Mouse (Mus musculus): Measurements from ENCODE around the gene Jrkl. TPM values are rescaled to one million over a fixed set of nuclear protein-coding genes. Genes with fewer than 3 reads are reported as not detected.
A peak's percentile ranks its signal among the peaks of the same experiment; 100 is the strongest.

The Jrkl gene
- total RNA-seq (2014; rRNA removed) (2.8 and 3.6 TPM in 2 replicates), polyA plus RNA-seq (2015; fragmentation: Nextera tagmentation; extraction: Ambion mirVana) (4.1 and 5.5 TPM in 2 replicates)

DNA sequence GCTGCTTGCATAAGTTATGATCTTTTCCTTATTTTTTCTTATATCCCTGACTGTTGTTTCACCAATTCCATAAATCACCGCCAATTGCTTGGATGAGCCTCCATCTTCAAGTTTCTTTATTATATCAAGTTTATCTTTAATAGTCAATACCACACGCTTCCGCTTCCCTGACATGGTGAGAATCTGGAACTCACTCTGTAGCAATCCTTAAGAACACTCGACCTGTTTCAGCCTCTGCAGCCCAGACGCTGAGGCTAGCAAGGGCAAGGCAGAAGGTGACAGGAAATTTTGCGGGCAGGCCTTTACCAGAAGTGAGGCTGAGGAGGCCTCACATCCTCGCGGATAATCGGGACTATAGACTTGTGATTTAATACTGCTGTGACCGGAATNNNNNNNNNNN, at the start of gene Jrkl:
Gene Jrkl (minus strand): TSS at position 349 of the 400 bp plus-strand sequence.
- WGBS: 6% methylated on average over 10 of the region's 10 CpGs
- TF ChIP-seq CTCF (IDR thresholded peaks at IDR 0.05; ENCODE audit: low read depth): no peak
- DNase-seq (ENCODE audit: low spot score) (peak; percentile 49), ATAC-seq (no peak)
- no peaks in the 10 kb centered on the region for H3K36me3 ChIP-seq (ENCODE audit: insufficient read depth, low read length)
- H3K4me1 ChIP-seq (ENCODE audit: insufficient read depth, low read length): peaks cover 10% of the 10 kb centered on the region; the same call in 1 of the 2 replicates
- H3K27me3 ChIP-seq (ENCODE audit: insufficient read depth, low read length): no peaks in the 10 kb centered on the region
- H3K9ac ChIP-seq (replicated peaks; ENCODE audit: low read length): peak within 1 kb of the TSS; percentile 22
- H3K4me2 ChIP-seq (ENCODE audit: low read depth, low read length): peak within 1 kb of the TSS; percentile 53
- H3K4me3 ChIP-seq (ENCODE audit: low read length): peak within 1 kb of the TSS; percentile 57
- H3K27ac ChIP-seq: peak within 1 kb of the TSS; percentile 45; the same call in 1 of the 2 replicates
- no peaks in the 10 kb centered on the region for H3K9me3 ChIP-seq (ENCODE audit: low read length)

DNA sequence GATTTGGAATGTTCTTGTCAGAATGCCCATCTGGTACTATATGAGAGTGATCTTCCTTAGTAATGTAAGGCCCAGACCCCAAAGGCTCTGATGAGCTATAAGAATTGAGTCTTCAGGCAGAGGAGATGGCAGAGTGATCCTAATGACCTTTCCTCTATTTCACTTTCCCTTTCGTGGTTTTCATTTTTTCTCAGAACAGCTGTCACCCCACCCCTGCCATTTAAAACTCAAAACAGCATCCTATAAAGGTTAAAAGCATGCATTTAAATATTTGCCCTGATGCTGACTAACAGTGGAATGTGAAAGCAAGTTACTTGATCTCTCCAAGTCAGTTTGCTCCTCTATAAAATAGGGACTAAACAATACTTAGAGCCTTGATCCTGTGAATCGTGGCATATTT, 41.9 kb upstream of the Jrkl start:
- H3K4me1 ChIP-seq (ENCODE audit: insufficient read depth, low read length): no peaks in the 10 kb centered on the region
- no peaks in the 10 kb centered on the region for H3K36me3 ChIP-seq (ENCODE audit: insufficient read depth, low read length)
- 70% methylated on average over 2 of the region's 2 CpGs for WGBS
- no peak overlapping the region for H3K9ac ChIP-seq (replicated peaks; ENCODE audit: low read length)
- no peak for ATAC-seq
- no peak for TF ChIP-seq CTCF (IDR thresholded peaks at IDR 0.05; ENCODE audit: low read depth)
- no peaks in the 10 kb centered on the region for H3K27me3 ChIP-seq (ENCODE audit: insufficient read depth, low read length)
- H3K4me3 ChIP-seq (ENCODE audit: low read length): no peak overlapping the region
- no peak overlapping the region for H3K4me2 ChIP-seq (ENCODE audit: low read depth, low read length)
- no peaks in the 10 kb centered on the region for H3K9me3 ChIP-seq (ENCODE audit: low read length)
- no peak for DNase-seq (ENCODE audit: low spot score)
- H3K27ac ChIP-seq: no peak overlapping the region

GRCm38 (mm10) chr9:13273219-13273618, 27.6 kb upstream of the Jrkl start:
- no peak overlapping the region for H3K27ac ChIP-seq
- DNase-seq (ENCODE audit: low spot score) (no peak), ATAC-seq (no peak)
- TF ChIP-seq CTCF (IDR thresholded peaks at IDR 0.05; ENCODE audit: low read depth): no peak
- H3K4me3 ChIP-seq (ENCODE audit: low read length): no peak overlapping the region
- no peak overlapping the region for H3K4me2 ChIP-seq (ENCODE audit: low read depth, low read length)
- H3K9me3 ChIP-seq (ENCODE audit: low read length): no peaks in the 10 kb centered on the region
- WGBS: 96% methylated on average over 1 of the region's 1 CpGs
- H3K9ac ChIP-seq (replicated peaks; ENCODE audit: low read length): no peak overlapping the region
- no peaks in the 10 kb centered on the region for H3K4me1 ChIP-seq (ENCODE audit: insufficient read depth, low read length)
- H3K36me3 ChIP-seq (ENCODE audit: insufficient read depth, low read length): no peaks in the 10 kb centered on the region
- H3K27me3 ChIP-seq (ENCODE audit: insufficient read depth, low read length): no peaks in the 10 kb centered on the region

DNA sequence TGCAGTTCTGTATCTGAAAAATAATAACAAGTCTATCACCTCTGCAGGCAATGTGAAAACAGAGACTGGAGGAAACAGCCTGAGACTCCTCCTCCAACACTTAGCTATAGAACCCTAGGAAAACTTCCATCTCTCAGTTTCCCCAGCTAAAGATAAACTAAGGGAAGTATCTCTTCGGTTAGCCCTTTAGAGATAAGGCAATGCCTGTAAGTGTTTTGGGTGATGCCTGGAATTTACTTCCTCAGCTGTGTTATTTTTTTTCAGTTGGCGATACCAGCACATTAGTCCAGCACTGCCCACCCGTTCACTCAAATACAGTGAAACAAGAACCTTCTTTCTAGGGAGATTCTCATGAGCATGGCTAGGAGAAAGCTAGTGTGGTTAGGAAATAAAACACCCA, 15.4 kb upstream of the Jrkl start:
- 91% methylated on average over 3 of the region's 3 CpGs for WGBS
- Histone ChIP-seq H3K4me2 (ENCODE audit: low read depth, low read length) (no peak overlapping the region), H3K9me3 (ENCODE audit: low read length) (no peaks in the 10 kb centered on the region), H3K9ac (replicated peaks; ENCODE audit: low read length) (no peak overlapping the region), H3K4me3 (ENCODE audit: low read length) (no peak overlapping the region), H3K4me1 (ENCODE audit: insufficient read depth, low read length) (no peaks in the 10 kb centered on the region), H3K27me3 (ENCODE audit: insufficient read depth, low read length) (no peaks in the 10 kb centered on the region), H3K36me3 (ENCODE audit: insufficient read depth, low read length) (no peaks in the 10 kb centered on the region; the same call in 1 of the 2 replicates), H3K27ac (no peak overlapping the region)
- DNase-seq (ENCODE audit: low spot score) (no peak), ATAC-seq (no peak)
- TF ChIP-seq CTCF (IDR thresholded peaks at IDR 0.05; ENCODE audit: low read depth): no peak

- Histone ChIP-seq H3K4me2 (ENCODE audit: low read depth, low read length) (no peak overlapping the region), H3K9me3 (ENCODE audit: low read length) (no peaks in the 10 kb centered on the region), H3K4me3 (ENCODE audit: low read length) (no peak overlapping the region), H3K4me1 (ENCODE audit: insufficient read depth, low read length) (no peaks in the 10 kb centered on the region), H3K9ac (replicated peaks; ENCODE audit: low read length) (no peak overlapping the region), H3K36me3 (ENCODE audit: insufficient read depth, low read length) (no peaks in the 10 kb centered on the region; the same call in 1 of the 2 replicates), H3K27ac (no peak overlapping the region), H3K27me3 (ENCODE audit: insufficient read depth, low read length) (no peaks in the 10 kb centered on the region)
- no peak for TF ChIP-seq CTCF (IDR thresholded peaks at IDR 0.05; ENCODE audit: low read depth)
- WGBS: 95% methylated on average over 2 of the region's 2 CpGs
- no peak for DNase-seq (ENCODE audit: low spot score)
- no peak for ATAC-seq
These were observed 12.5 kb upstream of the Jrkl start for GRCm38 (mm10) chr9:13258173-13258572.

- no peak overlapping the region for H3K9ac ChIP-seq (replicated peaks; ENCODE audit: low read length)
- no peak for TF ChIP-seq CTCF (IDR thresholded peaks at IDR 0.05; ENCODE audit: low read depth)
- no peaks in the 10 kb centered on the region for H3K9me3 ChIP-seq (ENCODE audit: low read length)
- H3K4me3 ChIP-seq (ENCODE audit: low read length): no peak overlapping the region
- ATAC-seq (no peak), DNase-seq (ENCODE audit: low spot score) (no peak)
- 97% methylated on average over 1 of the region's 1 CpGs for WGBS
- H3K4me2 ChIP-seq (ENCODE audit: low read depth, low read length): no peak overlapping the region
- H3K36me3 ChIP-seq (ENCODE audit: insufficient read depth, low read length): no peaks in the 10 kb centered on the region; the same call in 1 of the 2 replicates
- no peaks in the 10 kb centered on the region for H3K4me1 ChIP-seq (ENCODE audit: insufficient read depth, low read length)
- no peak overlapping the region for H3K27ac ChIP-seq
- no peaks in the 10 kb centered on the region for H3K27me3 ChIP-seq (ENCODE audit: insufficient read depth, low read length)
These were observed 11.1 kb upstream of the Jrkl start for GRCm38 (mm10) chr9:13256726-13257125.

- ATAC-seq: no peak
- no peak overlapping the region for H3K4me3 ChIP-seq (ENCODE audit: low read length)
- H3K9ac ChIP-seq (replicated peaks; ENCODE audit: low read length): no peak overlapping the region
- no peaks in the 10 kb centered on the region; the same call in 1 of the 2 replicates for H3K36me3 ChIP-seq (ENCODE audit: insufficient read depth, low read length)
- H3K4me1 ChIP-seq (ENCODE audit: insufficient read depth, low read length): no peaks in the 10 kb centered on the region
- no peak for DNase-seq (ENCODE audit: low spot score)
- 84% methylated on average over 2 of the region's 2 CpGs for WGBS
- no peak overlapping the region for H3K27ac ChIP-seq
- H3K27me3 ChIP-seq (ENCODE audit: insufficient read depth, low read length): no peaks in the 10 kb centered on the region
- H3K9me3 ChIP-seq (ENCODE audit: low read length): no peaks in the 10 kb centered on the region
- H3K4me2 ChIP-seq (ENCODE audit: low read depth, low read length): no peak overlapping the region
- no peak for TF ChIP-seq CTCF (IDR thresholded peaks at IDR 0.05; ENCODE audit: low read depth)
These were observed 5.6 kb upstream of the Jrkl start for GRCm38 (mm10) chr9:13251251-13251650.
